Mouse (Mus musculus) adrenal gland, postnatal 10 days (tissue): ENCODE measurements around the gene Sept8. TPM values are rescaled to one million over a fixed set of nuclear protein-coding genes. Genes with fewer than 3 reads are reported as not detected.
A peak's percentile ranks its signal among the peaks of the same experiment; 100 is the strongest.

Experiments used
- DNase-seq: peaks from one replicate; pipeline ENCODE4 v3.0.0; 2021; ENCODE audit warnings: mixed read lengths
- total RNA-seq, 2 experiments: library from RNA; stranded (reverse); gene quantifications; 2 replicates each; pipeline ENCODE4 v1.2.3; 2021

Sept8 gene
- total RNA-seq, 2 experiments from 2014 or later: 41.2 to 49.2 TPM

GRCm38 (mm10) chr11:53584849-53585248 lies 65.8 kb downstream of the Sept8 start:
- DNase-seq: peak; percentile 9

- no peak for DNase-seq
Measured at GRCm38 (mm10) chr11:53585510-53585909, 66.5 kb downstream of the Sept8 start.

GRCm38 (mm10) chr11:53588279-53588678 lies 69.2 kb downstream of the Sept8 start:
- no peak for DNase-seq

- DNase-seq: peak; percentile 61
Measured at GRCm38 (mm10) chr11:53590368-53590768, 71.3 kb downstream of the Sept8 start.

- DNase-seq: no peak
Measured at GRCm38 (mm10) chr11:53591116-53591515, 72.1 kb downstream of the Sept8 start.

Other genes starting within 250 kb of the Sept8 start
- 100 to 1,000 TPM; 146 to 151 TPM for gene Hspa4, start 218.8 kb upstream of the Sept8 start, total RNA-seq
- gene Zcchc10, start 194.6 kb upstream of the Sept8 start, total RNA-seq: 10 to 100 TPM; 11.2 to 11.4 TPM
- gene Aff4, start 168.4 kb upstream of the Sept8 start, total RNA-seq: 100 to 1,000 TPM; 142 to 154 TPM
- 10 to 100 TPM in 1 of 2 experiments, 1 to 10 TPM in 1; 6.0 to 31.0 TPM for gene Leap2, start 96.1 kb upstream of the Sept8 start, total RNA-seq
- gene Uqcrq, start 88.4 kb upstream of the Sept8 start, total RNA-seq: 1,000 to 10,000 TPM; 1,893 to 1,933 TPM
- gene Gdf9, start 88.2 kb upstream of the Sept8 start, total RNA-seq: 1 to 10 TPM in 1 of 2 experiments, under 1 TPM in 1; 0.70 to 1.1 TPM
- under 1 TPM; 0.12 to 0.15 TPM for gene Gm10447, start 62.1 kb upstream of the Sept8 start, total RNA-seq
- gene Shroom1, start 62.1 kb upstream of the Sept8 start, total RNA-seq: 1 to 10 TPM; 3.2 to 5.4 TPM
- gene Gm9837, start 48.8 kb upstream of the Sept8 start, total RNA-seq: not detected
- not detected for gene Gm9945, start 39.1 kb upstream of the Sept8 start, total RNA-seq
- gene Sowaha, start 39.0 kb upstream of the Sept8 start, total RNA-seq: under 1 TPM; 0.60 to 0.94 TPM
- gene Kif3a, start 48.1 kb downstream of the Sept8 start, total RNA-seq: 10 to 100 TPM; 24.2 to 26.5 TPM
- gene Il4, start 99.4 kb downstream of the Sept8 start, total RNA-seq: not detected
- gene Il13, start 115.4 kb downstream of the Sept8 start, total RNA-seq: not detected
- gene Rad50, start 188.1 kb downstream of the Sept8 start, total RNA-seq: 10 to 100 TPM; 12.6 to 16.8 TPM
- gene Il5, start 201.5 kb downstream of the Sept8 start, total RNA-seq: not detected